Mouse (Mus musculus): Measurements from ENCODE around the gene Mrgprd. TPM values are rescaled to one million over a fixed set of nuclear protein-coding genes. Genes with fewer than 3 reads are reported as not detected.
A peak's percentile ranks its signal among the peaks of the same experiment; 100 is the strongest.

The Mrgprd gene
- polyA plus RNA-seq, 1 experiment from 2014 or later, result not detected

DNA sequence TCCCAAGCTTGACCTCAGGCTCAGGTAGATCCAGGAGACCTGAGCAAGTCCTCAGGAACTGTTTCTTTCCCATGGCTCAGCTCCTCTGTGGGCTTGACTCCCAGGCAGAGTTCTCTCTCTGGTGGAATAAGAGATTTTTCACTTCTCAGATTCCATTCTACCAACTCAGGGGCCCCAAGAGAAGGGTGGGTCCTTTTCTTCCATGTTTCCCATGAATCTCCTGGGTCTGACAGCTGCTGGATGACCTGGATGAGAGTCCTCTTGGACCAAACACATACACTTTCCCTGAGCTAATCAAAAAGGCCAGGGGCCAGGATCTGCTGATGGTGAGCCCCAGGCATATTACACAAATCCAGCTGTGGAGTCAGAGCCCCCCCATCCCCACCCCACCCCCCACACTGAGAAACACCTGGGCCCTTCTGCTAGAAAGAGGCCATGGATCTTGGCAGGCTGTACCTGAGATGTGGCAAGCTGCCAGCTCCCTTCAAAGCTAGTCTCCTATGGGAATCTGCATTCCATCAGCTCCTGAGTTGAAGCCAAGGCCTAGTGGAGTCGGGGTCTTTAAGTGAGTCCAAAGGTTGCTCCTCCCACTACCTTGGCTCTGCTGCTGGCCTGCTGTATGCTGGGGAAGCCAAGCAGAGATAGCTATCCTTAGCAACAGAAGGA, 17.9 kb downstream of the Mrgprd start:
- H3K4me1 ChIP-seq (ENCODE audit: control insufficient read depth, insufficient read depth, low read length), result peaks cover 14% of the 10 kb centered on the region
- H3K4me3 ChIP-seq (ENCODE audit: low read length), result no peak overlapping the region
- no peaks in the 10 kb centered on the region for H3K36me3 ChIP-seq (ENCODE audit: control insufficient read depth, insufficient read depth)
- no peak overlapping the region for H3K27ac ChIP-seq (ENCODE audit: low read length)
- no peak overlapping the region for H3K4me2 ChIP-seq (ENCODE audit: low read depth, low read length)
- H3K9ac ChIP-seq (ENCODE audit: low read length), result no peak overlapping the region
- WGBS, result 17% methylated on average over 1 of the region's 1 CpGs
- no peaks in the 10 kb centered on the region for H3K9me3 ChIP-seq (replicated peaks; ENCODE audit: control insufficient read depth, low read length)
- H3K27me3 ChIP-seq (ENCODE audit: control insufficient read depth, insufficient read depth, low read length), result no peaks in the 10 kb centered on the region
- ATAC-seq (replicated peaks; ENCODE audit: extremely low read depth, insufficient read depth, low FRiP score), result peak; percentile 59; the same call in 1 of the 2 replicates

DNA sequence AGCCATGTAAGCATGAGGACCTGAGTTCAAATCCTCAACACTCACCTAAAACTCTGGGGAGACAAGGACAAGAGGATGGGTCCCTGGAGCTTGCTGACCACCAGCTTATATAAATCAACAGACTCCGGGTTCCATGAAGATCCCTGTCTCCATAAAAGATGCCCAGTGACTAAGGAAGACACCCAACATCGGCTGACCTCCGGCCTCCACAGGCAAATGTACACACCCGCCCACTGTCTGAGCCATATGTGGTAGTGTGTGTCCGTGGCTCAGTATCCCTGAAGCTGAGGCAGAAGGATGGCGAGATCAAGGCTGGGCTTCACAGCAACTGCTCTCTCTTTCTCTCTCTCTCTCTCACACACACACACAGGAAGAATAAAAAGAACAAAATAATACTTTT, 19.3 kb downstream of the Mrgprd start:
- Histone ChIP-seq H3K27ac (ENCODE audit: low read length) (no peak overlapping the region), H3K4me1 (ENCODE audit: control insufficient read depth, insufficient read depth, low read length) (peaks cover 14% of the 10 kb centered on the region), H3K36me3 (ENCODE audit: control insufficient read depth, insufficient read depth) (no peaks in the 10 kb centered on the region), H3K27me3 (ENCODE audit: control insufficient read depth, insufficient read depth, low read length) (no peaks in the 10 kb centered on the region), H3K4me3 (ENCODE audit: low read length) (no peak overlapping the region), H3K9me3 (replicated peaks; ENCODE audit: control insufficient read depth, low read length) (no peaks in the 10 kb centered on the region), H3K9ac (ENCODE audit: low read length) (no peak overlapping the region), H3K4me2 (ENCODE audit: low read depth, low read length) (no peak overlapping the region)
- no peak for ATAC-seq (replicated peaks; ENCODE audit: extremely low read depth, insufficient read depth, low FRiP score)
- WGBS, result 84% methylated on average over 6 of the region's 6 CpGs

DNA sequence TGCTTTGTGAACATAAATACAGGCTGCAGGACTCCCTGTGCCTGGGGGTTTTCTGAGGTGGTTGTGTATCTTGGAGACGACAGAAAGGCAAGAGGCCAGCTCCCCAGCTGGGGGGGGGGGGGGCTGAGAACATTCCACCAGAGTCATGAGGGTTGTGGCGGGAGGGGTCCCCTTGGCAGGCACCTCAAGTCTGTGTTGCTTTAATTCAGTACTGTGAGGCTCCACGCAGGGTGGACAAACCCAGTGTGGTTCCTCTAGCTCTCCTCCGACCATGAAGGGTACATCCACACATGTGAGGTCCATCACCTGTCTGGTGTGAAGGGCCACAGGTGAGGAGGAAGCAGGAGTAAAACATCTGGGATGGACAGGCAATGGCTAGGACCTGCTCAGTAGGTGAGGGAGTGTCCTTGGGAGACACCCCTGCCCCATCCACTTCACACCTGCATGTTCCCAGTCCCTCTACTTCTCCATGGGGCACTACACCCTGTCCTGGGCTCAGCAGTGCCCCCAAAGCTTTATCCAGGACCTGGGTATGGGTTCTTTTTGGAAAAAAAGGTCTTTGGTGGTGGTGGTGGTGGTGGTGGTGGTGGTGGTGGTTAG, 19.9 kb downstream of the Mrgprd start:
- no peaks in the 10 kb centered on the region for H3K27me3 ChIP-seq (ENCODE audit: control insufficient read depth, insufficient read depth, low read length)
- H3K4me1 ChIP-seq (ENCODE audit: control insufficient read depth, insufficient read depth, low read length), result peaks cover 14% of the 10 kb centered on the region
- no peaks in the 10 kb centered on the region for H3K9me3 ChIP-seq (replicated peaks; ENCODE audit: control insufficient read depth, low read length)
- no peak overlapping the region for H3K4me3 ChIP-seq (ENCODE audit: low read length)
- no peaks in the 10 kb centered on the region for H3K36me3 ChIP-seq (ENCODE audit: control insufficient read depth, insufficient read depth)
- H3K27ac ChIP-seq (ENCODE audit: low read length), result no peak overlapping the region
- no peak for ATAC-seq (replicated peaks; ENCODE audit: extremely low read depth, insufficient read depth, low FRiP score)
- WGBS, result 46% methylated on average over 3 of the region's 4 CpGs
- H3K4me2 ChIP-seq (ENCODE audit: low read depth, low read length), result no peak overlapping the region
- no peak overlapping the region for H3K9ac ChIP-seq (ENCODE audit: low read length)

DNA sequence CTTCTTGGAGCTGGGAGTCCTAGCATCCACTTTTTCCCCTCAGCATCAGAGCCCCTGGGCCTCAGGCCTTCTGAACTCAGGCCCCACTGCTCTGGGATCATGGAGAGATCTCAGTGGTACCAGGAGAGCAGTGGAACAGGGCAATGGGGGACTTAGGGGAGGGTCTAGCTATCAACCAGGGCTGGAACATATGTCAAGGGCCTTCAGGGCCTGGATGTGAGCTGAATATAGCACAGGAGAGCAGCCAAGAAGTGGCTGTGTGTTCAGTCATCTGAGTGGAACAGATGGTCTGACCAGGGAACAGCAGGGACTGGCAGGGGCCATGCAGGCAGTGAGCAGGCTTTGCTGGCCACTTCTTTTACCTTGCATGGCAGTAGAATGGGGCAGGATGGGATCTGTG, 20.6 kb downstream of the Mrgprd start:
- Histone ChIP-seq H3K4me2 (ENCODE audit: low read depth, low read length) (no peak overlapping the region), H3K9me3 (replicated peaks; ENCODE audit: control insufficient read depth, low read length) (no peaks in the 10 kb centered on the region), H3K9ac (ENCODE audit: low read length) (no peak overlapping the region), H3K27me3 (ENCODE audit: control insufficient read depth, insufficient read depth, low read length) (no peaks in the 10 kb centered on the region), H3K4me1 (ENCODE audit: control insufficient read depth, insufficient read depth, low read length) (peaks cover 10% of the 10 kb centered on the region), H3K27ac (ENCODE audit: low read length) (no peak overlapping the region), H3K36me3 (ENCODE audit: control insufficient read depth, insufficient read depth) (no peaks in the 10 kb centered on the region), H3K4me3 (ENCODE audit: low read length) (no peak overlapping the region)
- ATAC-seq (replicated peaks; ENCODE audit: extremely low read depth, insufficient read depth, low FRiP score), result no peak

DNA sequence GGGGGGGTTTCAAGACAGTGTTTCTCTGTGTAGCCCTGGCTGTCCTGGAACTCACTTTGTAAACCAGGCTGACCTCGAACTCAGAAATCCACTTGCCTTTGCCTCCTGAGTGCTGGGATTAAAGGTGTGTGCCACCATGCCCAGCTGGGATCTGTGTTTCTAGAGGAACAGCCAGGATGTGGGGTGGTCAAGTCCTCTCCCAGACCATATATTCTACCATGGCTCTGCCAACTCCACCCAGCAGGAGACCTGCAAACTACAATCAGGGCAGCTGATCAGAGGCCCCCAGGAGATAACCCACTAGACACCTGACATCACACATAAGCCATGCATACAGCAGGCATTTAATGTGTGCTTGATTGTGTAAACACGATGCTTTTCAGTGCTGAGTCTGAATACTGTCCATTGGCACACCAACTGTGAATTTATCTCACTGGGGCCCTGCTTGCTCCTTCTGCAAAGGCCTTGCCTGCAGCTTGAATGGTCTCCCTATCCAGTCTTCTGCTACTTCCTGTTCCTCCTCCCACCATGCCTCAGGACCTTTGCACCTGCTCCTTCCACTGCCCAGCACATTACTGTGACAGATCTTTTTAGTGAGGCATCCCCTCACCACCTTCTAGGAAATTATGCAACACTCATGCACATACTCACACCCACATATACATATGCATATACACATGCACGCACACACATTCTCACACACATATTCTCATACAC, 21.1 kb downstream of the Mrgprd start:
- Histone ChIP-seq H3K9ac (ENCODE audit: low read length) (no peak overlapping the region), H3K36me3 (ENCODE audit: control insufficient read depth, insufficient read depth) (no peaks in the 10 kb centered on the region), H3K4me1 (ENCODE audit: control insufficient read depth, insufficient read depth, low read length) (peaks cover 7% of the 10 kb centered on the region), H3K4me3 (ENCODE audit: low read length) (no peak overlapping the region), H3K27ac (ENCODE audit: low read length) (no peak overlapping the region), H3K9me3 (replicated peaks; ENCODE audit: control insufficient read depth, low read length) (no peaks in the 10 kb centered on the region), H3K4me2 (ENCODE audit: low read depth, low read length) (no peak overlapping the region), H3K27me3 (ENCODE audit: control insufficient read depth, insufficient read depth, low read length) (no peaks in the 10 kb centered on the region)
- WGBS, result 80% methylated on average over 3 of the region's 3 CpGs
- no peak for ATAC-seq (replicated peaks; ENCODE audit: extremely low read depth, insufficient read depth, low FRiP score)

DNA sequence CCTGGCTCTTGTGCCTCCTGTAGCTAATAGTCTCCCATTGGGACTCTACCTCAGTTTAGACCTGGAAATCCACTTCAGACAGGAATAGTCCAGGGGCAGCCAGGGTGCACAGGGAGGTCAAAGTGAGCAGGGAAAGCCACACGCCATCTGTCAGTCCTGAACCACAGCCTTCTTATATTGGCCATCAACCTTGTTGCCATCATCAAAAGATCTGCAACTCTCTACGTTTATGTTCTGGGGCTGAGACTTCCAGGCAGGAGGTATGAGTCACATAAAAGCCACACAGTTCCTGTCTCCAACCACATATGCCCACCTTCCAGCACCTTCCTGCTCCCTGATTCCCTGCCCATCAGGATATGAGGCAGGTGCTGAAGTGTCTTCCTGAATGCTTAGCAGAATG, 23.3 kb downstream of the Mrgprd start:
- Histone ChIP-seq H3K27ac (ENCODE audit: low read length) (no peak overlapping the region), H3K4me2 (ENCODE audit: low read depth, low read length) (no peak overlapping the region), H3K9ac (ENCODE audit: low read length) (no peak overlapping the region), H3K27me3 (ENCODE audit: control insufficient read depth, insufficient read depth, low read length) (no peaks in the 10 kb centered on the region), H3K4me1 (ENCODE audit: control insufficient read depth, insufficient read depth, low read length) (peaks cover 2% of the 10 kb centered on the region; the same call in 1 of the 2 replicates), H3K9me3 (replicated peaks; ENCODE audit: control insufficient read depth, low read length) (no peaks in the 10 kb centered on the region), H3K36me3 (ENCODE audit: control insufficient read depth, insufficient read depth) (no peaks in the 10 kb centered on the region), H3K4me3 (ENCODE audit: low read length) (no peak overlapping the region)
- 56% methylated on average over 2 of the region's 2 CpGs for WGBS
- ATAC-seq (replicated peaks; ENCODE audit: extremely low read depth, insufficient read depth, low FRiP score), result no peak

DNA sequence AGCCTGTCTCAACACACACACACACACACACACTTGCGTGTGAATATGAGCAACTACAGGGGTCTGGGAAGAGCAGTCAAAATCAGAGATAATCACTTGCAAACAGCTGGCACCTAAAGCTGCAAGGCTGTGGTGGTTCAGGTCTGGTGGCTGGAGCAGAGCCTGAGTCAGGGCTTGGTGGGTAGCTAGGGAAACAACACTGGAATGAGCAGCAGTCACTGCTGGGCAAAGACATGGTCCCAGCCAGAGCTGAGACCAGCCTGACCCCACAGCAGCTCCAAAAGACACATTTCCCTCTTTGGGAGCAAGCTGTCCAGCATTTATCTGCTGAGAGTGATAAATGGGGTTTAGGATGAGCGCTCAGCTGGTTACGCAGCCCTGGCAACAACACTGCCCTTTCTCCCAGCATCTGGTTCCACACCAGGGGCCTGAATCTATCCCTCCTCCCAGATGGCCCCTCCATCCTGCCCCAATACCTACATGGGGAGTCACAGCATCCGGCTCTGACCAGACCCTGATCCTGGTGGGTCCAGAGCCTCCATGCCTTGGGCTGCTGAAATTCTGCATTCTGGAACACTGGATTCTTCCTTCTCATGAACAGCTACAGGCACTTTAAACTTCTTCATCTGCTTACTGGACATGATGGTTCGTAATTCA, 25.7 kb downstream of the Mrgprd start:
- no peak overlapping the region for H3K4me3 ChIP-seq (ENCODE audit: low read length)
- no peak overlapping the region for H3K9ac ChIP-seq (ENCODE audit: low read length)
- no peak overlapping the region for H3K4me2 ChIP-seq (ENCODE audit: low read depth, low read length)
- no peaks in the 10 kb centered on the region for H3K9me3 ChIP-seq (replicated peaks; ENCODE audit: control insufficient read depth, low read length)
- ATAC-seq (replicated peaks; ENCODE audit: extremely low read depth, insufficient read depth, low FRiP score), result no peak
- H3K27ac ChIP-seq (ENCODE audit: low read length), result no peak overlapping the region
- H3K4me1 ChIP-seq (ENCODE audit: control insufficient read depth, insufficient read depth, low read length), result no peaks in the 10 kb centered on the region
- WGBS, result 72% methylated on average over 5 of the region's 5 CpGs
- no peaks in the 10 kb centered on the region for H3K36me3 ChIP-seq (ENCODE audit: control insufficient read depth, insufficient read depth)
- H3K27me3 ChIP-seq (ENCODE audit: control insufficient read depth, insufficient read depth, low read length), result no peaks in the 10 kb centered on the region

Measured in heart, embryonic 16.5 days (tissue).